Mouse (Mus musculus) lung, embryonic 16.5 days (tissue): ENCODE measurements around the gene Hlcs. TPM values are rescaled to one million over a fixed set of nuclear protein-coding genes. Genes with fewer than 3 reads are reported as not detected.

Experiments used
- ATAC-seq: fragments of 200-750 bp; cut with Nextera tagmentation; 2 replicates; pipeline ENCODE4 v1.8.0; 2017; ENCODE audit warnings: low read depth, mild to moderate bottlenecking, moderate library complexity
- H3K27ac ChIP-seq: fragments of 300-500 bp; sonication (generic); 2 replicates; pipeline ENCODE4 v1.5.1; 2014; ENCODE audit warnings: mild to moderate bottlenecking, control low read depth, low read length
- H3K27me3 ChIP-seq: fragments of 300-500 bp; sonication (generic); 2 replicates; pipeline ENCODE4 v1.6.1; 2014; ENCODE audit warnings: low read depth, low read length, mixed read lengths; ENCODE audit not compliant: control insufficient read depth, insufficient read depth
- H3K36me3 ChIP-seq: fragments of 300-500 bp; sonication (generic); 2 replicates; pipeline ENCODE4 v1.6.1; 2014; ENCODE audit warnings: low read length; ENCODE audit not compliant: control insufficient read depth, insufficient read depth
- H3K4me1 ChIP-seq: fragments of 300-500 bp; sonication (generic); replicated peaks from 2 replicates; pipeline ENCODE4 v1.6.1; 2014; ENCODE audit warnings: low read length, mixed read lengths; ENCODE audit not compliant: control insufficient read depth, insufficient read depth
- H3K4me2 ChIP-seq: fragments of 300-500 bp; sonication (generic); 2 replicates; pipeline ENCODE4 v1.6.1; 2014; ENCODE audit warnings: low read depth, low read length, control low read depth
- H3K4me3 ChIP-seq: fragments of 300-500 bp; sonication (generic); 2 replicates; pipeline ENCODE4 v1.5.1; 2014; ENCODE audit warnings: mild to moderate bottlenecking, low read length, control low read depth
- H3K9ac ChIP-seq: fragments of 300-500 bp; sonication (generic); 2 replicates; pipeline ENCODE4 v1.6.1; 2014; ENCODE audit warnings: low read length, control low read depth
- H3K9me3 ChIP-seq: fragments of 300-500 bp; sonication (generic); 2 replicates; pipeline ENCODE4 v1.6.1; 2016; ENCODE audit warnings: low read length; ENCODE audit not compliant: control insufficient read depth
- WGBS: fragments of 180-500 bp; shearing (Covaris S2); extraction: QIAGEN DNeasy Blood & Tissue Kit; methylation state at CpG from one replicate; pipeline ENCODE4 v1.1.7; 2014; 5-methylcytosine and 5-hydroxymethylcytosine counted together
- polyA plus RNA-seq: library from polyadenylated mRNA; unstranded; fragments of >200 nt; fragmentation: Nextera tagmentation; extraction: Ambion mirVana; gene quantifications from 2 replicates; pipeline ENCODE4 v1.2.1, GENCODE M21; 2015

Hlcs gene
- polyA plus RNA-seq = 7.5 and 7.9 TPM in 2 replicates

DNA sequence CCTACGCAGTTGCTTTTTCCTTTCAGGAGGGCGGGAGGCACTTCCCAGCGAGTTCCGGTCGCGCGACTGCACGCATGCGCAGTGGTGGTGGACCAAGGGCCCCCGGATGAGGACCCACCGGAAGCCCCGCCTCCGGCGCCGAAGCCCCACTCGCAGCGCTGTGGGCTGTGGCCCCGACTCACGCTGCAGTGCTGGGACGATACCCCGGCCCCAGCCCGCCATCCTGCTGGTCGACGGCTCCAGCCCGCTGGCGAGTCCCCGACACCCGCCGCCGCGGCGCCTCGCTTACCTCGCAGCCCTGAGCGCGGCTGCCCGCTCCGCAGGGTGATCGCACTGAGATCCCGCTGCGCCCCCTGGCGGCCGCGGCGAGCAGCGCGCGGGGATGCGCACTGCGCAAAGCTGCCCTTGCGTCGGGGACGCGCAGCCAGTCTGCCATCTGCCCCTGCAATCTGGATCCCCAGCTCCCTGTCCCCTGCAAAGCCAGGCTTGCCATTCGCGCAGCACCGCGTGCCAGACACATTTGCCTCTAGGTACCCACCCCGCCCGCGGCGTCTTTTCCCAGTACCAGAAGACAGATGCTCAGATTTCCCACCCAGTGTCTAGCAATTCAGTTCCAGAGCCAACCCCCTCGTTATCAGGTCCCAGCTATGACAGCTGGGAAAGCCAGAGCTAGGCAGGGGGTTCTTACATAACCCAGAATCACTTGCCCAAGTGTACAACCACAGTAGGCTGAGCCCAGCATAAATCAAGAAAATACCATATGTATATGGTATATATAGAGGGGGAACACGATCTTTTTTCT, at the start of gene Hlcs:
Gene Hlcs (minus strand): TSS at position 343 of the 802 bp plus-strand sequence.
- peak within 1 kb of the TSS; percentile 67 for H3K4me3 ChIP-seq
- H3K27me3 ChIP-seq = no peaks in the 10 kb centered on the region
- H3K4me2 ChIP-seq = peak within 1 kb of the TSS; percentile 76
- peak; percentile 95 for ATAC-seq
- H3K36me3 ChIP-seq = no peaks in the 10 kb centered on the region
- H3K9ac ChIP-seq = peak within 1 kb of the TSS; percentile 88
- no peaks in the 10 kb centered on the region for H3K9me3 ChIP-seq
- peaks cover 3% of the 10 kb centered on the region for H3K4me1 ChIP-seq
- peak within 1 kb of the TSS; percentile 99 for H3K27ac ChIP-seq
- under 1% methylated on average over 64 of the region's 64 CpGs for WGBS

- no peak overlapping the region for H3K27ac ChIP-seq
- 40% methylated on average over 10 of the region's 10 CpGs for WGBS
- no peaks in the 10 kb centered on the region for H3K4me1 ChIP-seq
- ATAC-seq = no peak
- peaks cover 3% of the 10 kb centered on the region; the same call in 1 of the 2 replicates for H3K36me3 ChIP-seq
- H3K4me3 ChIP-seq = no peak overlapping the region
- no peaks in the 10 kb centered on the region for H3K9me3 ChIP-seq
- H3K27me3 ChIP-seq = no peaks in the 10 kb centered on the region
- no peak overlapping the region for H3K4me2 ChIP-seq
- no peak overlapping the region for H3K9ac ChIP-seq
Observed at GRCm38 (mm10) chr16:94362174-94362873, 49.0 kb upstream of the Hlcs start.

GRCm38 (mm10) chr16:94360578-94361350, 47.4 kb upstream of the Hlcs start:
- WGBS = 79% methylated on average over 13 of the region's 13 CpGs
- H3K4me2 ChIP-seq = no peak overlapping the region
- no peaks in the 10 kb centered on the region for H3K9me3 ChIP-seq
- no peak overlapping the region for H3K4me3 ChIP-seq
- peaks cover 3% of the 10 kb centered on the region; the same call in 1 of the 2 replicates for H3K36me3 ChIP-seq
- no peak overlapping the region for H3K9ac ChIP-seq
- no peaks in the 10 kb centered on the region for H3K4me1 ChIP-seq
- H3K27me3 ChIP-seq = no peaks in the 10 kb centered on the region
- no peak overlapping the region for H3K27ac ChIP-seq
- ATAC-seq = no peak

DNA sequence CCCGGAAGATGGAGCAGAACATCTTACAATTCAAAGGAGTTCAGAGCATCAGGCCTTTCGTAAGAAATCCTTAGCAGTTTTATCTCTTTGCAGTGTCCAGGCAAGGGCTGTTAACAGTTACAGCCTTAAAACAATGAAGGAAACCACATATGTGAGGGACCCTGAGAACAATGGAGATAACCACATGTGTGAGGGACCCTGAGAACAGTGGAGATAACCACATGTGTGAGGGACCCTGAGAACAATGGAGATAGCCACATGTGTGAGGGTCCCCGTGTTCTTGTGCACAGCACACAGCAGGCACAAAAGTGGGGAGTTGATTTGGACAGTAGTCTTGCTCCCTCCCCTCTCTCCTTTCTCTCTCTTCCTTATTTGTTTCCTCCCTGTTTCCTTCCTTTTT, 44.7 kb upstream of the Hlcs start:
- 87% methylated on average over 3 of the region's 3 CpGs for WGBS
- ATAC-seq = no peak
- H3K4me3 ChIP-seq = no peak overlapping the region
- H3K4me2 ChIP-seq = no peak overlapping the region
- no peak overlapping the region for H3K27ac ChIP-seq
- H3K9ac ChIP-seq = no peak overlapping the region
- no peaks in the 10 kb centered on the region for H3K36me3 ChIP-seq
- no peaks in the 10 kb centered on the region for H3K9me3 ChIP-seq
- no peaks in the 10 kb centered on the region for H3K27me3 ChIP-seq
- H3K4me1 ChIP-seq = no peaks in the 10 kb centered on the region; the same call in 1 of the 2 replicates

- Histone ChIP-seq H3K27me3 (no peaks in the 10 kb centered on the region), H3K4me2 (no peak overlapping the region), H3K4me1 (no peaks in the 10 kb centered on the region; the same call in 1 of the 2 replicates), H3K9me3 (no peaks in the 10 kb centered on the region), H3K4me3 (no peak overlapping the region), H3K27ac (no peak overlapping the region), H3K36me3 (no peaks in the 10 kb centered on the region), H3K9ac (no peak overlapping the region)
- no peak for ATAC-seq
- WGBS = 39% methylated on average over 11 of the region's 11 CpGs
Observed at GRCm38 (mm10) chr16:94356776-94357494, 43.6 kb upstream of the Hlcs start.

DNA sequence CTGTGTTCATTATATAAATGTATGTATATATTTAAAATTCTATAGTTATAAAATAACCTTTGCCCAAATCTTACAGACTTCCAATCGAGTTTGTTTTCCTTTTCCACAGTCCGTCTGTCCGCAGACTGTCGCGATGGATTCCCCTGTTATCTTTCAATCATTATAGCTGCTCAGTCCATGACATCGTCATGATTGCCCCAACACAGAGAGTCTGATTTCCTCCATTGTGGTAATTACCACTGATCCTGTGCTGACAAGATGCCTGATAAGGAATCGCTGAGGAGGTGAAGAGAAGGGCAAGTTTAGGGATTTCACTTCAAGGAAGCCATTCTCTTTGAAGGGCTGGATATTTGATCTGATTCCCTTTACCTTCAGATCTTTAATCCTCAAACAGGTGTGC, 42.7 kb upstream of the Hlcs start:
- H3K4me3 ChIP-seq = no peak overlapping the region
- H3K4me1 ChIP-seq = no peaks in the 10 kb centered on the region; the same call in 1 of the 2 replicates
- H3K27ac ChIP-seq = no peak overlapping the region
- WGBS = 19% methylated on average over 7 of the region's 7 CpGs
- H3K9me3 ChIP-seq = no peaks in the 10 kb centered on the region
- no peak overlapping the region for H3K4me2 ChIP-seq
- H3K27me3 ChIP-seq = no peaks in the 10 kb centered on the region
- H3K9ac ChIP-seq = no peak overlapping the region
- no peak for ATAC-seq
- H3K36me3 ChIP-seq = no peaks in the 10 kb centered on the region

DNA sequence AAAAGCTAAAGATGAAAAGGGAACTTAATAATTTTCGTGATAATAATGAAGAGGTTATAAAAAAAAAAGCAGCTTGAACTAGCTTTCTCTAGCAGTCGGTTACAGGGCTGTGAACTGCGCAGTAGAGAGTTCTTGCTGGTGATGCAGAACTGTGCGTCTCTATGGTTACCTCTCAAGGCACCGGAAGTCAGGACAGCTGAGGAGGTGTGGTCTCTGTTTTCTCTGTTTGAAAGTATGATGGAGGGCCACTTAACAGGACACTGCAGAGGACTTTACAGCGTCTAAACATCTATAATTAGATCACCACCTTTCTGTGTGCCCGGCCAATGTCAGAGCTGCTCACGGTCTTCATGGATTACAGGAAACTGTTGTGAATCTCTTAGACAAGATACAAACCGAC, 41.1 kb upstream of the Hlcs start:
- peak; percentile 71 for ATAC-seq
- WGBS = 11% methylated on average over 9 of the region's 9 CpGs
- Histone ChIP-seq H3K4me1 (no peaks in the 10 kb centered on the region; the same call in 1 of the 2 replicates), H3K9ac (no peak overlapping the region), H3K4me3 (no peak overlapping the region), H3K4me2 (no peak overlapping the region), H3K36me3 (no peaks in the 10 kb centered on the region), H3K27me3 (no peaks in the 10 kb centered on the region), H3K27ac (no peak overlapping the region), H3K9me3 (no peaks in the 10 kb centered on the region)

DNA sequence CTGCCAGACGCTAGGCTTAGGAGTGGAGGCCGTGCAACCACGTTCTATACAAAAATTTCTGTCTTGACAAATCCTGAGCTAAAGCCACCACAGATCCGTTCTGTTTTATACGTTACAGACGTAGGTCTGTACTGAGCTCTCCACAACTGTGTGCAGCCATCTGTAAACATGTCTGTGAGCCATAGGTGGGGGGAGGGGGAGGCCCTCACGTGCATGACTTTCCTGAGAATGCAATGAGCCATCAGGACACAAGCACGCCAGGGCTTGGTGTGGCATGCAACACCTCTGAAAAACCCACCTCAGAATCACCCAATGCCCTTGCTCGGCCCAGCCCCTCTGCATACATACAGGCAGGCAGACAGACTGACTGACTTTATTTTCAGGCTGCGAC, 36.9 kb upstream of the Hlcs start:
- Histone ChIP-seq H3K27me3 (no peaks in the 10 kb centered on the region), H3K9me3 (no peaks in the 10 kb centered on the region), H3K36me3 (no peaks in the 10 kb centered on the region), H3K4me1 (no peaks in the 10 kb centered on the region; the same call in 1 of the 2 replicates), H3K9ac (no peak overlapping the region), H3K4me3 (no peak overlapping the region), H3K27ac (no peak overlapping the region), H3K4me2 (no peak overlapping the region)
- ATAC-seq = no peak
- 58% methylated on average over 10 of the region's 10 CpGs for WGBS
